Mouse (Mus musculus) right cerebral cortex, postnatal 10 days (tissue): Measurements from ENCODE around the gene Gfy.
A peak's percentile ranks its signal among the peaks of the same experiment; 100 is the strongest.

Source experiments
- DNase-seq, 2 experiments: peaks; one replicate each; pipeline ENCODE4 v3.0.0; 2021; ENCODE audit warnings: low spot score in 2 of 2

Gfy gene

GRCm38 (mm10) chr7:45179469-45179868 lies at the start of gene Gfy:
Gene Gfy, minus strand, starts transcription at chr7:45179569.
- DNase-seq: no peak

DNA sequence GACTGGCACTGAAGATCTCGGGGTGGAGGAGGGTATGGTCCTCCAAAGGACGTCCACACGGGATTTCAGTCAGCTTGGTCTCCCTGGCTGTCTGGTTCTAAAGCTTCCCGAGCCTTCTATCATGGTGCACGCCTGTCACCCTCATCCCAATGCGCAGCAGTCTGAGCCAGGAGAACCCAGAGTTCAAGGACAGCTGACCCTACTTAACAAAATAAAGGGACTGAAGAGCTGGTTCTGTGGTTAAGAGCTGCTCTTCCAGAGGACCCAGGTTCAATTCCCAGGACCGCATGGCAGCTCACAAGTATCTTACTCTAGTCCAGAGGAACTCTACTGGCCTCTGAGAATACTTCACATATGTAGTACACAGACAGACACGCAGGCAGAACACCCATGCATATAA lies 49.7 kb upstream of the Gfy start:
- no peak for DNase-seq

GRCm38 (mm10) chr7:45228548-45228947 lies 49.2 kb upstream of the Gfy start:
- no peak for DNase-seq

DNA sequence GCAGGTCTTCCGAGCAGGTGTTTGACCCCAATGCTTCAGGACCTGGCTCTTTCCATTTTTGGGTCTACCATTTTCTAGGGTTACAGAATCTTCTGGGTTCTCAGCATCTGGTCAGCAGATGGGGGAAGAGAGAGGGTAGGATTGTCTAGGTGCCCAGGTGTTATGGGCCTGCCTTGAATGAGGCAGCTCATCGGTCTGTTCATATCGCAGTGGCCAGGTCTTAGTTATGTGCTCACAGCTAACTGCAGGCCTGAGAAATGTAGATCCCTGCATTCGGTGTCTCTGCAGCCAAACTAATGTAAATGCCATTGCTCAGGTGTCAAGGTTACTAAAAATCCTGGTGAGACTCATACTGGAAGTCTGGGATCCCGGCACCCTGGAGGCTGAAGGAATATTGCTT lies 47.1 kb upstream of the Gfy start:
- no peak for DNase-seq

DNA sequence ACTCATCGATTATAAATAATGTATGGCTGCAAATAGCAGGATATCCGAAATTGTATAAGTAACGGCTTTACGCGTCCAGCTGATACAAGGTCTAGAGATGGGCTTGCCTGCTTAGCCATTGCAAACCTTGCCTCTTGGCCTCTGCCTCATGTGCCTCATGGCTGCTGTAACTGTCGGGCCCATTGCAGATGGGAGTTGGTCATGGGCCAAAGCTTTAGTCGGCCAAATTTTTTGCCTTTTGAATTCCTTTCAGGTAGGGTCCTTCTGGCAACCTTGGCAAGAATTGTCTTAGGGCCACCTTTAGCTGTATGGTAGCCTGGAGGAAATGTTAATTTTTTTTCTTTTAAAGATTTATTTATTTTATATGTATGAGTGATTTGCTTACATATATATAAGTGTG lies 45.5 kb upstream of the Gfy start:
- DNase-seq: no peak

DNA sequence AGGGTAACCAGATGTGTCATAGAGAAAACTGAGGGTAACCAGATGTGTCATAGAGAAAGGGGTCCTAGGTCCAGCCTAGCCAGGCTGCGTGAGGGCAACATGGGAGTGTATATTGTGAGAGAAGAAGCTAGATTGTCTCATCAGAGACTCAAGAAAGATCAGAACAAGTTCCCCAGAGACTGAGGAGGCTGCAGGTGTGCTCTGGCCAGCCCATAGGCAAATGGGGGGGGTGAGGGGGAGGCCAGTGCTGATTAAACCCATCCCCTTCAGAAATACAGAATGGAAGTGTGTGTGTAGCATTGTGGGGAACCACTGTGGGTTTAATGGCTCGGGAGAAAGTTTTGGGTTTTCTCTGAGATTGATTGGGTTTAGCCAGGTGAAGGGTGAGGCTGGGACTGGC lies 42.3 kb upstream of the Gfy start:
- no peak for DNase-seq

DNA sequence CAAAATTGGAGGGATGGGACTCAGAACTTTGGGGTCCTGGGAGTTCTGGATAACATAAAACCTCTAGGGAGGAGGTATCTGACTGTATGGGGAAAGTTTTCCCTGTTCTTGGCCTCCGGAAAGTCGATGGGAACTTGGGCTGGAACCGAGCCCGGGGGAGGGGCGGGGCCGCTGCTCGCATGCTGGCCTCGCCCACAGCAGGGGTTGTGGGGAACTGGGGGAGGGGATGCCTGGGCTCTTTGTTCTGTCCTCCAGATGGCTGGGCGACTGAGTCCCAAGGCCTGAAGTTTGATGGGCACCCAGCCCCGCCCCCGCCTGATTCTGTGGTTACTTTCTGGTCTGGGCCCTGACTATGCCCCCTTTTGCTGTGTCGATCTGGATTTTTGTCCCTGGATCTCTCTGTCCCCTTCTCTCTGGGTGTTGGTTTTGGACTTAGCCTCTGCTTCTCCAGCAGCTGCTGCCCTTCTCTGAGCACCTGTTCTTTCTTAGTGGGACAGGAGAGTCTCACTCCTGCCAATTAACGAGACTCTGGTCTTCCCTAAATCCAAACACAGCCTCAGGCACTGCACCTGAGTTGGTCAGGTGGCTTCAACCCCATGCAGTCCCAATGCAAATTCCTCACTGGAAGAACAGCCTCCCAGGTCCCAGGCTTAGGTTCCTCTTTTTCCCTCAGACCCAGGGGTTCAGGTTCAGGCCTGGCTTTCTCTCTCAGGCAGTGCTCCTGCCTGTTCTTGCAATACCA lies 37.2 kb upstream of the Gfy start:
- DNase-seq: peak; percentile 70 to 73

DNA sequence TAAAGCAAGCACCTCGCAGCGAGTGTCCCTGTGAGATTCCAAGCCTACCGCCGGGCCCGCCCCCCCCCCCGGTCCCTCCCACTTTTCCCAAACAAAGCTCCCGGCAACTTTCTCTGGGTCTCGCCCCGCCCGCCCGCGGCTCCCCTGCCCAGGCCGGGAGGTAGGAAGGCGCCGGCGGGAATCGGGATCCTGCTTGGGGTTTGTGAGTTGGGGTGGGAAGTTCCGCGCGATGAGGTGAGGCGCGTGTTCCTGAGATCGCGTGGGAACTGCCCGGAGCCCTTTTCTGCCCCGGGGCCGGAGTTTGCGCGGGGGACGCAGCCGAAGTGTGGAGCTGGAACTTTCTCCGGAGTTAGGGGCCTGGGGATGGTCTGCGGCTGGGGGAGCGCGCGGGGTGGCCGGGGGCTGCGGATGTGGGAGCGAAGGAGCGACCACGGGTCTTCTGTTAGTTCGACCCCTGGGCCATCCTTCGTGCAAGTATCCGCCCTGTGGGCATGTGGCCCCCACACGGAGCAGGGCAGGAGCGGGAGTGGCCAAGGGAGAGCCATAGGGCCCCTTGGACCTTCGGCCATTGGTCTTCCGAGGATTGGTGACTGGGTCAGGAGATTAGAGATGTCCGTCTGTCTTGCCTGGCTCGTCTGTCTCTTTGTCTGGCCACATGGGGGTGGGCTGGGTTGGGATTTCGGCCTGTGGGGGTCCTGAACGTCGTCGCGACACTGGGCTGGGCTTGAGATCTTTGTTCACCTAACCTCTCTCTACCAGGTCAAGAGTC lies 36.5 kb upstream of the Gfy start, which contains the start of gene Tead2:
TSS of gene Tead2 (plus strand) at position 81 of the 769 bp plus-strand sequence.
- DNase-seq: no peak

DNA sequence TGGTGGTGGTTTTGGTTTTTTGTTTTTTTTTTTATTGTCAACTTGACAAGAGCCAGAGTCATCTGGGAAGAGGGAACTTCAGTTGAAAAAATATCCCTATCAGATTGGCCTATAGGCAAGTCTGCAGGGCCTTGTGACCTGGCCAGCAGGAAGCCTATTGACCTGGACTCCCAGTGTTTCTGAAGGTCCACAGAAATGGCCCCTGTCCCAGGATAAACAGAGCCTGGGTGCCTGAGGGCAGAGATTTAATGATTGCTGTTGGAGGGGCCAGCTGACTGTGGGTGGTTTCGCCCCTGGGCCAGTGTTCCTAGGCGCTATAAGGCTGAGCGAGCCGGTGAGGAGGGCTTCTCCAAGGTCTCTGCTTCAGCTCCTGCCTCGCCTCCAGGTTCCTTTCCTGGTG lies 34.3 kb upstream of the Gfy start:
- no peak for DNase-seq

DNA sequence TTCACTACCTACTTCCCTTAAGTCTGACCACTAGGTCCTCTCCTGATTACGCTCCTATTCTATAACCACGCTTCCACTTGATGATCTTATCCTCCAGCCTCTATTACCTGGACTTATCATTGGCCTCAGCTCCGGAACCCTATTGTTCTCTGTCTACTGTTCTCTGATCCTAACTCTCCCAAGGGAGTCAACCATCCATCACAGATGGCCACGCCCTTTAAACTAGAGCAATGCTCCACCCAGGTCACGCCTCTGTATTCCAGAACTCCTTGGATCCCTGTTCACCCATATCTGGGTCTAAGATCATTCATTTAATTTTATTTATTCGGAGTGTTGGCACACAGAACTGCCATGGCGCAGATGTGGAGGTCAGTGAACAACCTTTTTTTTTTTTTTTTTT lies 33.0 kb upstream of the Gfy start:
- DNase-seq: no peak

DNA sequence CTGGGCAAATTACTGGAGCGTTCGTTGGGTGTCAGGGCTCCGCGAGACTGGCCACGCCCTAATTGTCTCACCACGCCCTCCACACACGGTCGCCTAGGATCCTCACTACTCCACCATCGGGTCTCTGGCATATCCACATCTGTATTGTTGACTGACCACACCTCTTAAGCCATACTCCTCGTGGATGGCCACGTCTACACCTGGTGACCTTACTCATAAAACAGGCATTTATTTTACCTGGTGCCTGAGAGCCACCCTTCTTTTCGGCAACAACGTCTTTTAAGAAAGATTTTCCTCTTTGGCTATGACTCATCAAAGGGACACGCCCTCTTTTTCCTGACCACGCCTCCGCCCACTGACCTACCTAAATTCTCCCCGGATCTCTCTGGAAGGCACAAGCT lies 32.5 kb upstream of the Gfy start, which contains the start of gene Dkkl1:
TSS of gene Dkkl1 (minus strand) at position 297 of the 401 bp plus-strand sequence.
- no peak for DNase-seq

- DNase-seq: no peak
Measured at GRCm38 (mm10) chr7:45211070-45211469, 31.7 kb upstream of the Gfy start.

DNA sequence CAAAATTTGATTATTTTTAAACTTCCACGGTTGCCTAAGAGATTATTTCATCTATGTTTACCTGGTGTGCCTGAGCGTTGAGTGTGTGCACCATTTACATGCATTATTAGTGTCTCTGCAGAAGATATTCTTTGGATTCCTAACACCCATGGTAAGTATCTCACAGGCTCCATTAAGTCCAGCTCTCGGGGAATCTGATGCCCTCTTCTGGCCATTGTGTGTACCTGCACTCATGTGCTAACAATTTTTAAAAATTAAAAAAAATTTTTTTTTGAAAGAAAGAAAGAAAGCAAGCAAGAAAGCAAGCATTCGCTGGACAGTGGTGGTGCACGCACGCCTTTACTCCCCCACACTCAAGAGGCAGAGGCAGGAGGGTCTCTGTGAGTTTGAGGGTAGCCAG lies 28.9 kb upstream of the Gfy start:
- DNase-seq: no peak

DNA sequence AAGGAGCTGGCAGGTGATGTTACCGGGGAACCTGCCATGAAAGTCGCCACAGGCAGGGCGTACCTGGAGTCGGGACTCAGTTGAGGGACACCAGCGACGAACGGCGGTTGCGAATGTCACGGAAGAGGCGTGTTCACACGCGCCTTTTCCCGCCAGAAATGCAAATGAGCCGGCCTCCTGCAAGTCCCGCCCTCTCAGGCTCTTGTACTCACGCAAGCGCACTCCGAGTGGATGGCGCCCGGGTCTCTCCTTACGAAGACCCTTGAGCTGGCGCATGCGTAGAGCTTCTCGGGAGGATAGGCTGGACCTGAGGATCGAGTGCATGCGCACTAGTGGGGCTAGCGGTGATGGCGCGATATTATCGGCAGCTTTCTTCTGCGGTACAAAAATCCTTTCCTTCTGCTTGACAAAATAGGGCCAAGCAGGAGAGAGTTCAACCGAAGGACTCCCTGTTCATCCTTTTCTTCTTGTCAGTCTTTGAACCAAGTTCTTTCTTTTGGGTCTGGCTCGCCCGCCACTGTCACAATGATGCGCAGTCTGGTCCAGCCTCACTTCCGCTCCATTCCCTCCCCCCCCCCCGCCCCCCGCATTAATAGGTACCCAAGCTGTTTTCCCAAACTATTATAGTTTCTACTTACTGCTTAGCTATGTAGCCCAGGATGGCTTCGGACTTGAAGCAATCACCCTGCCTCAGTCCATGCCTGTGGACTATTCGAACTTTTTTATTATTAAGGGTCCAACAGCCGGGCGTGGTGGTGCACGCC lies 25.2 kb upstream of the Gfy start, which contains the start of gene Ccdc155:
TSS of gene Ccdc155 (minus strand) at position 513 of the 764 bp plus-strand sequence.
- peak; percentile 97 to 98 for DNase-seq

- no peak for DNase-seq
Measured at GRCm38 (mm10) chr7:45202654-45203053, 23.3 kb upstream of the Gfy start.

GRCm38 (mm10) chr7:45198961-45199360 lies 19.6 kb upstream of the Gfy start:
- no peak for DNase-seq

DNA sequence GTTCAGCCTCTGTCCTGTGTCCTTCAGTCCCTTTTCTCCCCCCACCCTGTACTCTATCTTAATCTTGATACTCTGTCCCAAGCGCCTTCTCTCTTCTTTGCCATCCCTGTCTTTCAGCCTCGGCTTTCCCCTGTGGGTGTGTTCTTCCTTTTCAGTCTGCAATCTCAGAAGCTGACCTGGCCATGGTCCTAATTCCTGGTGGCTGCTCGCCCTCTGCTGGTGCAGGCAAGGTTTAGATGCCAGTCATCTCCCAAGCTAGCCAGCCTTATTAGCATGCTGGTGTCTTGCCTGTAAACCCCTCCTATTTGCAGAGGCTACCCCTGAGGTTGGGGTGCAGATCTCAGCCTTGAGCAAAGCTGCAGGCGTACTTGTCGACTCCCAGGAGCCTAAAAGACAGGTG lies 19.1 kb upstream of the Gfy start:
- peak; percentile 76 to 82 for DNase-seq

DNA sequence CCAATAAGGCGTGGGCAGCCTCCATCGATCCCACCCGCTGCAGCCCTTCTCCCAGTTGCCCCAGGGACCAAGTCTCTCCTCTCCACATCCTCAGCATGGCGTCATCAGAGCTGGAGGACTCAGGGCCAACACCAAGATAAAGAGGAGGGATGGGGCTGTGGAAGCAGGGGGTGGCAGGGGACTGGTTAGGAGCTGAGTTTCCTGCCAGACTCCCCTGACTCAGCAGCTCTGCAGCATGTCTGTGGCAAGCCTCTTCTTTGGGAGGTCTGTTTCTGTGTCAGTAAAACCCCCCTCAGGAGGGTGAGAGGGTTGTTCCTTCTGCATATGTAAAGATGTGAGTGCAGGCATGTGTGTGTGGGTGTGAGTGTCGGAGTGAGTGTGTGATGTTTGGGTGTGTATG lies 17.6 kb upstream of the Gfy start:
- no peak for DNase-seq

DNA sequence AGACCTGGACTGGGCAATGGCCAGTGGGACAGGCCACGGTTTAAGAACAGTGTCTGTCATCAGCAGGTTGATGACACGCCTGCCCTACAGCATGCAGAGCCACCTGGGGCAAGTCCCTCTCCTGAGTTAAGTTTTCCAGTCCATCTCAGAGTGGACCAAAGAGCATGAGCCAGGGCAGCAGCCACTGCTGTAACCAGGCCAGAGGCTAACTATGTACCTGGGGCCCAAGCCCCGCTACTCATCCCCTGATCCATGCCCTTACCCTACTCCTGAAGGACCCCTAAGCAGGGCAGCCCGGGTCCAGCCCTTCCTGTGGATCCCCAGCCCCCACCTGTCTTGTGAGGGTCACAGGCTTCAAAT lies 16.8 kb upstream of the Gfy start:
- no peak for DNase-seq

DNA sequence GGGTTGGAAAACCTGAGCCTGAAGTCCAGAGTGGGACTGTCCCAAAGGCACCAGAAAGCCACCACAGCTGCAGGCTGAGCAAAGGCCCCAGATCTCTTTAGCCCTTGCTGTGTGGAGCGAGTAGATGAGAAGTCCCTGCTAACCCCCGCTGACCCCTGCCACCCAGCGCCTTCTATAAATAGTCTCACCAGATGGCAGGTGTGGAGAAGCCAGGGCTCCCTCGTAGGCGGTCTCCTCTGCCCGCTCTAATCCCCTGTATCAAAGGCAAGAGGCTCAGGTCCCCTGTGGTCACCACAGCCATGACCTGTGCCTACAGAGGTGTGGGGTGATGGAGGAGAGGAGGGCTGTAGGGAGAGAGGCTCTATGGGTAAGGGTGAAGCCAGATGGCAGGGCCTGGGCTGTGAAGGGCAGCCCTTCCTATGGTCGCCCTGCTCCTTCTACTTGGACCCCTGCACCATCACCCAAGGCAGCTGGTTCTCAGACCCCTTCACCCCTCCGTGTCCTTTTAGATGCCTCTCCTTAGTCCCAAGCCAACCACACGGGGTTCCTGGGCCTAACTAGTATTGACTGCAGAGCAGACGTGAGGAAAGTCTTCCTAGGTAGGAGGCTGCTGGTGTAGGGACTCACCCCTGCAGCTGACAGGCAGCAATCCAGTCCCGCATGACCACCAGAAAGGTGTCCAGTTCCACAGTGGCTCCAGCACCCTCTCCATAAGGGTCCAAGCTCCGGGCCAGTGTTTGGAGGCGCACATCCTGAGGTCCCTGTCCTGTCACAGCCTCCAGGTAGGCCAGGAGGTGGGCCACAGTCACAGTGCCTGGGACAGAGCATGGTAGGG lies 16.2 kb upstream of the Gfy start:
- DNase-seq: no peak
